Mouse (Mus musculus): Measurements from ENCODE around the gene Chmp1a.

GRCm38 (mm10) chr8:123203571-123203970 is 9.0 kb downstream of the Chmp1a start:
- TF ChIP-seq POLR2A (IDR thresholded peaks at IDR 0.05; ENCODE audit: control insufficient read depth, low read depth, low read length) (no peak), CTCF (IDR thresholded peaks at IDR 0.05; ENCODE audit: control insufficient read depth, insufficient read depth, insufficient replicate concordance, low read depth, low read length) (no peak)

All from testis, adult 2 months (tissue).